Mouse (Mus musculus) MEL (cell line): ENCODE measurements around the gene Man2b2. TPM values are rescaled to one million over a fixed set of nuclear protein-coding genes. Genes with fewer than 3 reads are reported as not detected.

Experiments
- DNase-seq: peaks from one replicate; pipeline ENCODE4 v3.0.0; 2011; ENCODE audit warnings: low read depth, low spot score
- H3K27ac ChIP-seq: 2 replicates; pipeline ENCODE4 v1.5.1; 2012; ENCODE audit warnings: low read depth, mild to moderate bottlenecking, control low read depth, low read length, moderate library complexity; ENCODE audit not compliant: control insufficient read depth
- H3K27me3 ChIP-seq, 2 experiments: fragments of 150-350 bp in 1 of 2; sonication (generic) in 1 of 2; 2 replicates each; pipeline ENCODE4 v1.6.1; 2012; ENCODE audit warnings: low read length in 2 of 2, mild to moderate bottlenecking in 2 of 2, improper control_type of control experiment in 1 of 2, moderate library complexity in 1 of 2; ENCODE audit not compliant: insufficient read depth in 2 of 2, control insufficient read depth in 1 of 2
- H3K36me3 ChIP-seq, 2 experiments: 2 replicates each; pipeline ENCODE4 v1.6.1; 2012 to 2014; ENCODE audit warnings: low read length in 2 of 2, improper control_type of control experiment in 1 of 2, inconsistent platforms in 1 of 2, mild to moderate bottlenecking in 1 of 2; ENCODE audit not compliant: insufficient read depth in 2 of 2, control insufficient read depth in 1 of 2
- H3K4me1 ChIP-seq, 2 experiments: fragments of 150-350 bp in 1 of 2; sonication (generic) in 1 of 2; 2 replicates each; pipeline ENCODE4 v1.6.1; 2012; ENCODE audit warnings: low read length in 2 of 2, improper control_type of control experiment in 1 of 2, mild to moderate bottlenecking in 1 of 2; ENCODE audit not compliant: insufficient read depth in 2 of 2, control insufficient read depth in 1 of 2
- H3K4me3 ChIP-seq, 2 experiments: fragments of 150-350 bp in 1 of 2; sonication (generic) in 1 of 2; 2 replicates each; pipeline ENCODE4 v1.5.1; 2012; ENCODE audit warnings: low read depth in 2 of 2, low read length in 2 of 2, mild to moderate bottlenecking in 2 of 2, moderate library complexity in 2 of 2, control low read depth in 1 of 2, improper control_type of control experiment in 1 of 2; ENCODE audit not compliant: control insufficient read depth in 1 of 2, insufficient read depth in 1 of 2
- H3K79me2 ChIP-seq: 2 replicates; pipeline ENCODE4 v1.6.1; 2012; ENCODE audit warnings: mild to moderate bottlenecking, low read length, moderate library complexity; ENCODE audit not compliant: control insufficient read depth, poor library complexity, insufficient read depth
- H3K9ac ChIP-seq: 2 replicates; pipeline ENCODE4 v1.6.1; 2012; ENCODE audit warnings: low read depth, mild to moderate bottlenecking, control low read depth, low read length, moderate library complexity; ENCODE audit not compliant: control insufficient read depth, poor library complexity, severe bottlenecking
- H3K9me3 ChIP-seq: fragments of 150-350 bp; sonication (generic); replicated peaks from 2 replicates; pipeline ENCODE4 v1.6.1; 2012; ENCODE audit warnings: mild to moderate bottlenecking, low read length, improper control_type of control experiment, moderate library complexity; ENCODE audit not compliant: insufficient read depth
- BHLHE40 ChIP-seq: IDR thresholded peaks from 2 replicates; pipeline ENCODE4 v1.6.1; 2012; ENCODE audit warnings: low read depth, mild to moderate bottlenecking, inconsistent platforms, low read length, improper control_type of control experiment, borderline replicate concordance
- CHD1 ChIP-seq: IDR thresholded peaks from 2 replicates; pipeline ENCODE4 v1.6.1; 2012; ENCODE audit warnings: low read depth, mild to moderate bottlenecking, inconsistent platforms, low read length, improper control_type of control experiment
- CHD2 ChIP-seq: IDR thresholded peaks from 2 replicates; pipeline ENCODE4 v1.6.1; 2011; ENCODE audit warnings: low read length, improper control_type of control experiment
- CTCF ChIP-seq, 3 experiments: IDR thresholded peaks in 2 of 3; conservative IDR thresholded peaks in 1 of 3; 2 replicates each; pipeline ENCODE4 v1.5.1; 2011 to 2012; ENCODE audit warnings: low read length in 3 of 3, low read depth in 2 of 3, mild to moderate bottlenecking in 2 of 3, improper control_type of control experiment in 1 of 3, inconsistent platforms in 1 of 3, mixed read lengths in 1 of 3, moderate library complexity in 1 of 3; ENCODE audit not compliant: control insufficient read depth in 1 of 3, insufficient read depth in 1 of 3, poor library complexity in 1 of 3, severe bottlenecking in 1 of 3
- E2F4 ChIP-seq: IDR thresholded peaks from 2 replicates; pipeline ENCODE4 v1.6.1; 2011; ENCODE audit warnings: low read depth, low read length, improper control_type of control experiment, borderline replicate concordance
- ELF1 ChIP-seq: IDR thresholded peaks from 2 replicates; pipeline ENCODE4 v1.6.1; 2014; ENCODE audit warnings: low read depth, mild to moderate bottlenecking, inconsistent platforms, low read length, improper control_type of control experiment, moderate library complexity
- EP300 ChIP-seq, 2 experiments: IDR thresholded peaks; 2 replicates each; pipeline ENCODE4 v1.6.1; 2011; ENCODE audit warnings: improper control_type of control experiment in 2 of 2, low read length in 2 of 2, low read depth in 1 of 2, mild to moderate bottlenecking in 1 of 2
- ETS1 ChIP-seq: IDR thresholded peaks from 2 replicates; pipeline ENCODE4 v1.6.1; 2012; ENCODE audit warnings: low read depth, mild to moderate bottlenecking, inconsistent platforms, low read length, improper control_type of control experiment, moderate library complexity
- GABPA ChIP-seq: IDR thresholded peaks from 2 replicates; pipeline ENCODE4 v1.6.1; 2012; ENCODE audit warnings: low read depth, mild to moderate bottlenecking, inconsistent platforms, low read length, improper control_type of control experiment, moderate library complexity
- GATA1 ChIP-seq: IDR thresholded peaks from 2 replicates; pipeline ENCODE4 v1.6.1; 2011; ENCODE audit warnings: low read depth, low read length, improper control_type of control experiment
- JUND ChIP-seq: IDR thresholded peaks from 2 replicates; pipeline ENCODE4 v1.6.1; 2011; ENCODE audit warnings: low read depth, mild to moderate bottlenecking, improper control_type of control experiment, low read length
- KAT2A ChIP-seq: conservative IDR thresholded peaks from 2 replicates; pipeline ENCODE4 v1.6.1; 2012; ENCODE audit warnings: low read depth, low read length, improper control_type of control experiment, inconsistent platforms
- MAFK ChIP-seq: IDR thresholded peaks from 2 replicates; pipeline ENCODE4 v1.6.1; 2011; ENCODE audit warnings: low read depth, mild to moderate bottlenecking, low read length, improper control_type of control experiment, borderline replicate concordance
- MAX ChIP-seq: IDR thresholded peaks from 2 replicates; pipeline ENCODE4 v1.6.1; 2011; ENCODE audit warnings: low read length, improper control_type of control experiment
- MAZ ChIP-seq: IDR thresholded peaks from 2 replicates; pipeline ENCODE4 v1.6.1; 2012; ENCODE audit warnings: low read depth, mild to moderate bottlenecking, inconsistent platforms, low read length, improper control_type of control experiment
- MEF2A ChIP-seq: IDR thresholded peaks from 2 replicates; pipeline ENCODE4 v1.6.1; 2014; ENCODE audit warnings: low read depth, mild to moderate bottlenecking, inconsistent platforms, low read length, improper control_type of control experiment; ENCODE audit not compliant: poor library complexity, insufficient replicate concordance, severe bottlenecking; ENCODE audit errors: extremely low read depth
- MXI1 ChIP-seq: IDR thresholded peaks from 2 replicates; pipeline ENCODE4 v1.6.1; 2011; ENCODE audit warnings: mild to moderate bottlenecking, low read depth, low read length, improper control_type of control experiment
- MYB ChIP-seq: IDR thresholded peaks from 2 replicates; pipeline ENCODE4 v1.6.1; 2011; ENCODE audit warnings: mild to moderate bottlenecking, low read depth, low read length, improper control_type of control experiment
- MYC ChIP-seq: IDR thresholded peaks from 2 replicates; pipeline ENCODE4 v1.6.1; 2011; ENCODE audit warnings: low read depth, mild to moderate bottlenecking, low read length, improper control_type of control experiment, moderate library complexity
- NELFE ChIP-seq: IDR thresholded peaks from 2 replicates; pipeline ENCODE4 v1.6.1; 2011; ENCODE audit warnings: low read depth, low read length, improper control_type of control experiment
- NRF1 ChIP-seq: IDR thresholded peaks from 2 replicates; pipeline ENCODE4 v1.6.1; 2014; ENCODE audit warnings: low read depth, mild to moderate bottlenecking, inconsistent platforms, low read length, improper control_type of control experiment, moderate library complexity; ENCODE audit not compliant: poor library complexity, insufficient read depth, severe bottlenecking
- POLR2A ChIP-seq, 2 experiments: IDR thresholded peaks; 2 replicates each; pipeline ENCODE4 v1.6.1; 2011 to 2012; ENCODE audit warnings: low read length in 2 of 2, mild to moderate bottlenecking in 2 of 2, control low read depth in 1 of 2, improper control_type of control experiment in 1 of 2, low read depth in 1 of 2, moderate library complexity in 1 of 2; ENCODE audit not compliant: control insufficient read depth in 1 of 2, insufficient read depth in 1 of 2, poor library complexity in 1 of 2
- POLR2AphosphoS2 ChIP-seq: IDR thresholded peaks from 2 replicates; pipeline ENCODE4 v1.6.1; 2011; ENCODE audit warnings: low read length, improper control_type of control experiment
- POLR2AphosphoS5 ChIP-seq: IDR thresholded peaks from 2 replicates; pipeline ENCODE4 v1.6.1; 2012; ENCODE audit warnings: low read depth, borderline replicate concordance, mild to moderate bottlenecking, inconsistent platforms, low read length, moderate library complexity, mixed read lengths
- RAD21 ChIP-seq: IDR thresholded peaks from 2 replicates; pipeline ENCODE4 v1.6.1; 2011; ENCODE audit warnings: mild to moderate bottlenecking, low read depth, low read length, improper control_type of control experiment
- RCOR1 ChIP-seq: IDR thresholded peaks from 2 replicates; pipeline ENCODE4 v1.6.1; 2012; ENCODE audit warnings: low read depth, mild to moderate bottlenecking, inconsistent platforms, low read length, improper control_type of control experiment
- SIN3A ChIP-seq: IDR thresholded peaks from 2 replicates; pipeline ENCODE4 v1.6.1; 2012; ENCODE audit warnings: low read length, improper control_type of control experiment, inconsistent platforms
- SMC3 ChIP-seq: IDR thresholded peaks from 2 replicates; pipeline ENCODE4 v1.6.1; 2011; ENCODE audit warnings: low read depth, low read length, improper control_type of control experiment
- TAL1 ChIP-seq: IDR thresholded peaks from 2 replicates; pipeline ENCODE4 v1.6.1; 2012; ENCODE audit warnings: mild to moderate bottlenecking, inconsistent platforms, low read length, moderate library complexity, mixed read lengths
- TBP ChIP-seq: IDR thresholded peaks from 2 replicates; pipeline ENCODE4 v1.8.0; 2011; ENCODE audit warnings: low read depth, low read length, improper control_type of control experiment
- TCF12 ChIP-seq: IDR thresholded peaks from 2 replicates; pipeline ENCODE4 v1.6.1; 2014; ENCODE audit warnings: low read depth, mild to moderate bottlenecking, inconsistent platforms, low read length, improper control_type of control experiment, moderate library complexity
- UBTF ChIP-seq: IDR thresholded peaks from 2 replicates; pipeline ENCODE4 v1.6.1; 2012; ENCODE audit warnings: low read depth, mild to moderate bottlenecking, inconsistent platforms, low read length, improper control_type of control experiment, moderate library complexity, borderline replicate concordance; ENCODE audit not compliant: insufficient read depth
- USF1 ChIP-seq: IDR thresholded peaks from 2 replicates; pipeline ENCODE4 v1.6.1; 2014; ENCODE audit warnings: low read depth, mild to moderate bottlenecking, inconsistent platforms, low read length, improper control_type of control experiment, moderate library complexity
- USF2 ChIP-seq, 2 experiments: IDR thresholded peaks; 2 replicates each; pipeline ENCODE4 v1.6.1; 2011 to 2012; ENCODE audit warnings: improper control_type of control experiment in 2 of 2, low read length in 2 of 2, borderline replicate concordance in 1 of 2, inconsistent platforms in 1 of 2, low read depth in 1 of 2, mild to moderate bottlenecking in 1 of 2; ENCODE audit not compliant: insufficient read depth in 1 of 2
- ZC3H11A ChIP-seq: IDR thresholded peaks from 2 replicates; pipeline ENCODE4 v1.6.1; 2012; ENCODE audit warnings: low read depth, mild to moderate bottlenecking, inconsistent platforms, low read length, improper control_type of control experiment
- ZKSCAN1 ChIP-seq: IDR thresholded peaks from 2 replicates; pipeline ENCODE4 v1.6.1; 2012; ENCODE audit warnings: low read depth, mild to moderate bottlenecking, inconsistent platforms, low read length, improper control_type of control experiment, moderate library complexity
- ZMIZ1 ChIP-seq: IDR thresholded peaks from 2 replicates; pipeline ENCODE4 v1.6.1; 2012; ENCODE audit warnings: low read depth, mild to moderate bottlenecking, inconsistent platforms, low read length, improper control_type of control experiment, moderate library complexity
- polyA plus RNA-seq, 2 experiments: library from polyadenylated mRNA; stranded (reverse) in 1 of 2; unstranded in 1 of 2; fragments of >175 nt in 1 of 2; fragments of >200 nt in 1 of 2; gene quantifications; 2 replicates each; pipeline versions ENCODE4 v1.2.1 to v1.2.4; 2012; ENCODE audit warnings: low replicate concordance in 2 of 2, low read depth in 1 of 2; ENCODE audit not compliant: insufficient read length in 2 of 2, insufficient read depth in 1 of 2, missing spikeins in 1 of 2
- total RNA-seq: library from RNA; depleted of rRNA; stranded (reverse); fragments of 300-350 nt; gene quantifications from 2 replicates; pipeline ENCODE4 v1.2.3, GENCODE M21; 2012

Gene Man2b2
- total and polyA plus RNA-seq, 3 experiments: 9.3 to 37.1 TPM; not detected in 1

GRCm38 (mm10) chr5:36757033-36757432 lies 73.4 kb downstream of the Man2b2 start:
- H3K27me3 ChIP-seq: no peaks in the 10 kb centered on the region
- no peaks in the 10 kb centered on the region; a peak in 1 of 4 replicates for H3K36me3 ChIP-seq
- H3K79me2 ChIP-seq: no peaks in the 10 kb centered on the region
- no peak overlapping the region for H3K27ac ChIP-seq
- DNase-seq: peak; percentile 80
- no peaks in the 10 kb centered on the region for H3K9me3 ChIP-seq
- H3K4me3 ChIP-seq: no peak overlapping the region
- H3K9ac ChIP-seq: no peak overlapping the region
- no peaks in the 10 kb centered on the region for H3K4me1 ChIP-seq
- no peak for TF ChIP-seq CHD1
- TF ChIP-seq MAFK: no peak
- TF ChIP-seq POLR2A (IDR thresholded peaks at IDR 0.05; ENCODE audit: control insufficient read depth in 1 of 2, insufficient read depth in 1 of 2, low read depth in 1 of 2, low read length in 2 of 2, poor library complexity in 1 of 2): no peak
- TF ChIP-seq CHD2: no peak
- TF ChIP-seq MAZ: 0 out of 2 replicates have a peak, but pooled peaks have one; percentile 44
- TF ChIP-seq SMC3: peak; percentile 68
- no peak for TF ChIP-seq ZMIZ1
- TF ChIP-seq POLR2AphosphoS2: no peak
- peak; percentile 48; the same call in 1 of the 2 replicates for TF ChIP-seq MAX
- no peak for TF ChIP-seq POLR2AphosphoS5
- no peak for TF ChIP-seq ETS1
- no peak for TF ChIP-seq BHLHE40
- TF ChIP-seq TCF12: peak; percentile 25; the same call in 1 of the 2 replicates
- TF ChIP-seq GABPA: no peak
- TF ChIP-seq MEF2A: no peak
- TF ChIP-seq GATA1: no peak
- TF ChIP-seq USF2 (IDR thresholded peaks at IDR 0.05; ENCODE audit: borderline replicate concordance in 1 of 2, insufficient read depth in 1 of 2, low read depth in 1 of 2, low read length in 2 of 2): no peak
- no peak for TF ChIP-seq E2F4
- 0 out of 2 replicates have a peak, but pooled peaks have one; percentile 36 for TF ChIP-seq RCOR1
- TF ChIP-seq CTCF (IDR thresholded peaks at IDR 0.05 in 2 of 3, conservative IDR thresholded peaks at IDR 0.05 in 1 of 3; ENCODE audit: control insufficient read depth in 1 of 3, insufficient read depth in 1 of 3, low read depth in 2 of 3, low read length in 3 of 3, poor library complexity in 1 of 3, severe bottlenecking in 1 of 3): peak; percentile 74 to 80 (median 78)
- TF ChIP-seq JUND: peak; percentile 85
- TF ChIP-seq ZC3H11A: peak; percentile 64
- TF ChIP-seq UBTF: no peak
- TF ChIP-seq USF1: no peak
- TF ChIP-seq MYB: no peak
- peak; percentile 39; the same call in 1 of the 2 replicates for TF ChIP-seq MXI1
- TF ChIP-seq RAD21: peak; percentile 65
- TF ChIP-seq NELFE: no peak
- peak; percentile 51; the same call in 1 of the 2 replicates for TF ChIP-seq SIN3A
- TF ChIP-seq KAT2A: no peak
- no peak for TF ChIP-seq NRF1
- no peak for TF ChIP-seq EP300 (IDR thresholded peaks at IDR 0.05; ENCODE audit: low read depth in 1 of 2, low read length in 2 of 2)
- 0 out of 2 replicates have a peak, but pooled peaks have one; percentile 47 for TF ChIP-seq ZKSCAN1
- TF ChIP-seq TAL1: no peak
- peak; percentile 93 for TF ChIP-seq MYC
- peak; percentile 50; the same call in 1 of the 2 replicates for TF ChIP-seq ELF1
- TF ChIP-seq TBP: no peak
